ENCODE assay signal across 8 mouse cellular contexts in the genomic region with DNA sequence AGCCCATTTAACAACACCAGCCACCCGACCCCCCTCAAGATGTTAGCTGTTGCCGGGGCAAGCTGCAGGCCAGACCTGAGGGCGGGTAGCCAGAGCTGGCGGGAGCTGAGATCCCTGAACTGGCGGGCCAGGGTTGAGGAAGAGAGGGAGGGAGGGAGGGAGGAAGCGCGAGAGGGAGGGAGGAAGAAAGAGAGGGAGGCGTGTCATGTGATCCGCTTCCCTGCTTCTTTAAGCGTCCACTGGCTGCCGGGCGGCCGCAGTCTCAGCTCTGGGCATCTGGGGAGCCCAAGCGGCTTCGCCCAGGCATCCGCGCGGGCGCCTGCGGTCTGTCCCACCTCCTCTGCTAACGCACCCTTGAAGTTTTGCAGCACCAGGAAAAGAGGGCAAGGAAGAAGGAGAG. TPM values are rescaled to one million over a fixed set of nuclear protein-coding genes. Genes with fewer than 3 reads are reported as not detected.
DNase-seq lines count a peak whose midpoint lies in the region; ATAC-seq and TF ChIP-seq lines count a peak whose summit lies in the region.

A gene (plus strand): TSS at position 192 of the 400 bp plus-strand sequence.

- peak; percentile 91 for ATAC-seq in embryonic facial prominence, embryonic 14.5 days (ENCODE audit: low read depth)
- peak; percentile 88 for ATAC-seq in limb, embryonic 12.5 days (ENCODE audit: insufficient number of reproducible peaks, insufficient read depth, low FRiP score, low TSS enrichment, low read depth)
- ATAC-seq in midbrain, embryonic 13.5 days = peak; percentile 92

- H3K79me2 ChIP-seq in heart, adult 2 months (replicated peaks; ENCODE audit: control insufficient read depth, insufficient read depth, low read length) = no peaks in the 10 kb centered on the region

- peak within 1 kb of the TSS; percentile 89 for H3K27ac ChIP-seq in embryonic facial prominence, embryonic 14.5 days (replicated peaks; ENCODE audit: low read depth, low read length)
- H3K27ac ChIP-seq in heart, adult 2 months = peak within 1 kb of the TSS; percentile 85
- peak within 1 kb of the TSS; percentile 95 for H3K27ac ChIP-seq in limb, embryonic 12.5 days
- H3K27ac ChIP-seq in midbrain, embryonic 13.5 days = peak within 1 kb of the TSS; percentile 75

- WGBS in embryonic facial prominence, embryonic 14.5 days = 0% methylated on average over 20 of the region's 21 CpGs
- WGBS in heart, adult 2 months = under 1% methylated on average over 18 of the region's 21 CpGs
- under 1% methylated on average over 21 of the region's 21 CpGs for WGBS in limb, embryonic 12.5 days
- WGBS in midbrain, embryonic 13.5 days = under 1% methylated on average over 20 of the region's 21 CpGs

- H3K4me3 ChIP-seq in embryonic facial prominence, embryonic 14.5 days (ENCODE audit: low read depth, low read length) = peak within 1 kb of the TSS; percentile 68
- H3K4me3 ChIP-seq in heart, adult 2 months = peak within 1 kb of the TSS; percentile 76
- H3K4me3 ChIP-seq in limb, embryonic 12.5 days (replicated peaks) = peak within 1 kb of the TSS; percentile 65
- peak within 1 kb of the TSS; percentile 65 for H3K4me3 ChIP-seq in midbrain, embryonic 13.5 days (replicated peaks)

- TF ChIP-seq CTCF in heart, adult 2 months (IDR thresholded peaks at IDR 0.05) = no peak

- DNase-seq in cerebellum, adult 11 months = peak; percentile 1
- no peak for DNase-seq in cerebellum, adult 8-10 months
- DNase-seq in embryonic facial prominence, embryonic 14.5 days (ENCODE audit: low spot score) = peak; percentile 93
- DNase-seq in heart, adult 2 months = peak; percentile 82
- DNase-seq in kidney, adult 18-20 months = peak; percentile 83
- DNase-seq in spleen, postnatal 10 days (ENCODE audit: low spot score in 2 of 2) = peak; percentile 9 to 28

- no peak for TF ChIP-seq EP300 in heart, adult 2 months (IDR thresholded peaks at IDR 0.05; ENCODE audit: insufficient read depth, low read depth, low read length)

- intact Hi-C loops in heart, adult 2 months (cut with DNase I) = no loop called here

- TF ChIP-seq POLR2A in heart, adult 2 months (IDR thresholded peaks at IDR 0.05; ENCODE audit: insufficient read depth, low read depth, low read length) = peak; percentile 84

- H3K4me2 ChIP-seq in embryonic facial prominence, embryonic 14.5 days (ENCODE audit: low read depth, low read length) = peak within 1 kb of the TSS; percentile 87
- H3K4me2 ChIP-seq in limb, embryonic 12.5 days = peak within 1 kb of the TSS; percentile 84
- H3K4me2 ChIP-seq in midbrain, embryonic 13.5 days (replicated peaks) = peak within 1 kb of the TSS; percentile 87

- no peaks in the 10 kb centered on the region for H3K36me3 ChIP-seq in embryonic facial prominence, embryonic 14.5 days (ENCODE audit: control insufficient read depth, insufficient read depth, low read length)
- H3K36me3 ChIP-seq in heart, adult 2 months (ENCODE audit: control insufficient read depth, insufficient read depth, low read length) = peaks cover 3% of the 10 kb centered on the region; the same call in 1 of the 2 replicates
- no peaks in the 10 kb centered on the region for H3K36me3 ChIP-seq in limb, embryonic 12.5 days
- no peaks in the 10 kb centered on the region for H3K36me3 ChIP-seq in midbrain, embryonic 13.5 days

- H3K9me3 ChIP-seq in embryonic facial prominence, embryonic 14.5 days (ENCODE audit: control insufficient read depth, low read length) = no peaks in the 10 kb centered on the region
- no peaks in the 10 kb centered on the region for H3K9me3 ChIP-seq in limb, embryonic 12.5 days
- no peaks in the 10 kb centered on the region for H3K9me3 ChIP-seq in midbrain, embryonic 13.5 days

- H3K27me3 ChIP-seq in embryonic facial prominence, embryonic 14.5 days (replicated peaks; ENCODE audit: control insufficient read depth, insufficient read depth, low read length) = no peaks in the 10 kb centered on the region
- H3K27me3 ChIP-seq in heart, adult 2 months (ENCODE audit: control insufficient read depth, insufficient read depth, low read length) = no peaks in the 10 kb centered on the region
- H3K27me3 ChIP-seq in limb, embryonic 12.5 days = no peaks in the 10 kb centered on the region
- 0 out of 2 replicates have a peak, but pooled peaks cover 4% of the 10 kb centered on the region for H3K27me3 ChIP-seq in midbrain, embryonic 13.5 days

- peaks cover 9% of the 10 kb centered on the region; the same call in 1 of the 2 replicates for H3K4me1 ChIP-seq in embryonic facial prominence, embryonic 14.5 days (ENCODE audit: control insufficient read depth, insufficient read depth, low read length)
- no peaks in the 10 kb centered on the region for H3K4me1 ChIP-seq in heart, adult 2 months (ENCODE audit: control insufficient read depth, insufficient read depth, low read length)
- peaks cover 17% of the 10 kb centered on the region for H3K4me1 ChIP-seq in limb, embryonic 12.5 days (replicated peaks)
- H3K4me1 ChIP-seq in midbrain, embryonic 13.5 days (replicated peaks) = peaks cover 17% of the 10 kb centered on the region

- peak within 1 kb of the TSS; percentile 78 for H3K9ac ChIP-seq in embryonic facial prominence, embryonic 14.5 days (ENCODE audit: low read depth, low read length)
- peak within 1 kb of the TSS; percentile 62 for H3K9ac ChIP-seq in heart, adult 2 months (ENCODE audit: low read depth, low read length)
- peak within 1 kb of the TSS; percentile 83 for H3K9ac ChIP-seq in limb, embryonic 12.5 days (replicated peaks)
- peak within 1 kb of the TSS; percentile 72 for H3K9ac ChIP-seq in midbrain, embryonic 13.5 days (replicated peaks)

RNA-seq across cellular contexts. Expression of the gene that starts here (rescaled TPM):
- polyA plus RNA-seq in embryonic facial prominence, embryonic 14.5 days (2014; fragmentation: Nextera tagmentation; extraction: Ambion mirVana) = 143 and 170 TPM in 2 replicates
- total RNA-seq in heart, adult 2 months (2021) = 10 to 100 TPM; 37.7 to 39.0 TPM
- polyA plus RNA-seq in heart, adult 2 months (2012; rRNA removed) = 26.2 and 53.5 TPM in 2 replicates
- polyA plus RNA-seq in limb, embryonic 12.5 days (2016; fragmentation: Nextera tagmentation; extraction: Ambion mirVana) = 165 and 166 TPM in 2 replicates
- polyA plus RNA-seq in midbrain, embryonic 13.5 days (2015; fragmentation: Nextera tagmentation; extraction: Ambion mirVana) = 101 and 125 TPM in 2 replicates
